Mouse (Mus musculus) gastrocnemius, postnatal 4 days (tissue): ENCODE results near the gene Klk1b4. TPM values are rescaled to one million over a fixed set of nuclear protein-coding genes. Genes with fewer than 3 reads are reported as not detected.

Experiments
- DNase-seq, 2 experiments: peaks; one replicate each; pipeline ENCODE4 v3.0.0; 2021 to 2022; ENCODE audit warnings: low spot score in 2 of 2, mixed read lengths in 2 of 2
- total RNA-seq, 2 experiments: library from RNA; stranded (reverse); gene quantifications; 2 replicates each; pipeline ENCODE4 v1.2.3; 2021

Klk1b4 gene
- total RNA-seq, 2 experiments from 2014 or later, result not detected

DNA sequence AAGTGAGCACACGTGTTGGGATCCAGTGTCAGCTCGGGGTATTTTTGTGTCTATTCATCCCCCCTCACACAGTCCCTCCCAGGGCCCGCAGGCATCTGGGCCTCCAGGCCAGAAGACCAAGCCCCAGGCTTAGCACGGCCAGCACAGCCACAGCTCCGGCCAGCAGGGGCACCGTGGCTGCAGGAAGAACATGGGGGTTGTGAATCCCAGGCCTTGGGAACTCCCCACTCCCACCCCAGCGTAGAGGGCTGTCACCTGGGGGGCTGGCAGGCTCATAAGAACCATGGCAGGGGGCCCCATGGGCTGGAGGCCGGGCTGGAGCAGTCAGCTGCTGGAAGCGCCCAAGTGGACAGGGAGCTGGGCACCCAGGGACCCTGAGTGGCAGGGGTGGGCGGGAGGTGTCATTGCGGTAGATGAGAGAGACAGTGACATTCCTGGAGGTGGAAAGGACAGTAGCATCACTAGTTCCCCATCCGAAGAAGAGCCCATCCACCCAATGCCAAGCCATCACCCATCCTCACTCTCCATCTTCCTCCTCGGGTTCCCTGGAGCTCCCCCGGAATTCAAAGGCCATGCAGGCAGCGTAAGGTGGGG is 45.9 kb downstream of the Klk1b4 start:
- DNase-seq, result no peak

DNA sequence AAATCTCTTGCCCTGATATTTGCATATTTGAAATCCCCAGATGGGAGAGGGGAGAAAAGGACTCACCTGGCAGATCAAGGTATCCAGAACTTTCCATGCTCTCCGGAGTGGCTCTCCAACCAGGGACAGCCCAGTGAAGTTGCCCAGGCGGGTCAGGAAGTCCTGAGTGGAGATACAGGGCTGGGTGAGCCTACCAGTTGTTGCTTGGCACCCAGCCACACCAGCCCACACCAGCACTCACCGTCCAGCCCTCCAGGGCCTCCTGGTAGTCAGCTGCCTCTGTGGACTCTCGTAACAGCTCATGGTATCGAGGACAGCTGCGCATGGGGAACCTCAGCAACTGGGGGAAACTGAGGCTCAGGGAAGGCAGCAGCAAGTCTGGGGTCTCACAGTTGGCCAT is 47.7 kb downstream of the Klk1b4 start:
- no peak for DNase-seq

DNA sequence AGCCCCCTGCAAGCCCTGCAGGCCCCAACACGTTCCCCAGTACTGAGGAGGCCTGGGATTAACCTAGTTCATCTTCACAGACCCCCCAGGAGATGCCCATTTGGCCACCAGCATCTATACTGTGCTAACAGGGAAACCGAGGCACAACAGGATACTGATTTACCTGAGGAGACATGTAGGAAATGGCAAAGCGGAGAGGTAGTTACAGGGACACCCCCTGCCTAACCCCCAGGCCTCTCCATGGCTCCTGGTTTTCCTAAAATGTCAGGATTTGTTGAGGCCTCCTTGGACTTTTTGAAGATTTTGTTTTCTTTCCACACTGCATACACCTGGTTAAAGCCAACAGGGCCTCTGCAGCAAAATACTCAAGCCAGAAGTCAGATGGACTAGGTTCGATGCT is 50.0 kb downstream of the Klk1b4 start, which contains the start of gene Acp4:
Gene Acp4, minus strand, starts transcription at position 101 of the 400 bp plus-strand sequence.
- DNase-seq, result no peak

DNA sequence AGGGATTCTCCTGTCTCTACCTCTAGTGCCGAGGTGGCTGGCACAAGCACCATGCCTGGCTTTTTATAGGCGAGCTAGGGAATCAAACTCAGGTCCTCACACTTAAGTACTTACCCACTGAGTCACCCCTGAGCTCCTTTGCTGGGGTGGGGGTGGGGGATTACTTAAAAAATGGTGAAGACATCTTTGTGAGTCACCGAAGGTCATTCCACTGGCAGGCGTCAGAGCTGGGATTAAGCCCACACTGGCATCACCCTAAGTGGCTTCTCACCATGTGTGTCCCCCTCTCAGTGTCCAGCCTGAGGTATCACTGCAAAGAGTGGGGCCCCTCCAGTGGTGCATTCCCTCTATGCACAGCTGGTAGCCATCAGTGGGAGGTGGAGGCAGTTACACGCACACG is 53.2 kb downstream of the Klk1b4 start:
- DNase-seq, result no peak

DNA sequence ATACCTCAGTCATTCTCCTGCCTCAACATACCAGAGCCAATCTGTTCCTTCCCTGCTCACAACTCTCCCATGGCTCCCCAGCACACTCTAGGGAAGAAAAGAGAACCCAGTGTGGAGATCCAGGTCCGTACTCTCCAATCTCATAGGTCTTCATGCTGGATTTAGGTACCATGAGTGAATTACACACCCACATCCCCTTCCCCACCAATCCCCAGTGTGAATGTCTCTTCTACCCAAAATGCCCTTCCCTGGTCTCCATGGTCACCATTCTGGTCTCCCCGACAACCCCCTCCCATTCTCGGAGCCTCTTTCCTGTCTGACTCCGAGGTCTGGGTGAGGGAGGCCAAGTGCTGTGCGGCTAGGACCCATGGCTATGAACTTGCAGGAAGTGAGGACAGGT is 53.9 kb downstream of the Klk1b4 start, which contains the start of gene Gm15517:
Gene Gm15517, plus strand, starts transcription at position 301 of the 400 bp plus-strand sequence.
- no peak for DNase-seq

Other genes starting within 250 kb of the Klk1b4 start
- gene Klk1b1, start 240.7 kb upstream of the Klk1b4 start, total RNA-seq, result not detected
- not detected for gene Klk1b9, start 231.4 kb upstream of the Klk1b4 start, total RNA-seq
- gene Klk1b11, start 211.6 kb upstream of the Klk1b4 start, total RNA-seq, result not detected
- under 1 TPM; 0.39 to 0.62 TPM for gene Klk1b26, start 195.3 kb upstream of the Klk1b4 start, total RNA-seq
- gene Klk1b27, start 155.1 kb upstream of the Klk1b4 start, total RNA-seq, result not detected
- gene Klk1b21, start 105.1 kb upstream of the Klk1b4 start, total RNA-seq, result not detected
- not detected for gene Klk1b22, start 94.8 kb upstream of the Klk1b4 start, total RNA-seq
- not detected for gene Klk1b16, start 70.7 kb upstream of the Klk1b4 start, total RNA-seq
- gene Klk1b24, start 19.2 kb upstream of the Klk1b4 start, total RNA-seq, result not detected
- gene Klk1b3, start 9.2 kb upstream of the Klk1b4 start, total RNA-seq, result not detected
- gene Klk1b5, start 8.5 kb downstream of the Klk1b4 start, total RNA-seq, result not detected
- gene Klk1, start 17.9 kb downstream of the Klk1b4 start, total RNA-seq, result not detected
- gene Gm36864, start 28.7 kb downstream of the Klk1b4 start, total RNA-seq, result not detected
- gene 1700028J19Rik, start 39.3 kb downstream of the Klk1b4 start, total RNA-seq, result under 1 TPM; 0.26 to 0.32 TPM
- 10 to 100 TPM; 47.7 to 72.0 TPM for gene 2410002F23Rik, start 39.3 kb downstream of the Klk1b4 start, total RNA-seq
- not detected for gene Acp4, start 49.9 kb downstream of the Klk1b4 start, total RNA-seq
- gene Gm15517, start 54.0 kb downstream of the Klk1b4 start, total RNA-seq, result not detected
- 1 to 10 TPM; 3.9 to 4.7 TPM for gene Clec11a, start 99.5 kb downstream of the Klk1b4 start, total RNA-seq
- 1 to 10 TPM; 3.0 to 3.5 TPM for gene Shank1, start 102.8 kb downstream of the Klk1b4 start, total RNA-seq
- under 1 TPM; 0.34 to 0.49 TPM for gene Syt3, start 176.7 kb downstream of the Klk1b4 start, total RNA-seq
- gene 1700008O03Rik, start 178.4 kb downstream of the Klk1b4 start, total RNA-seq, result not detected
- 1 to 10 TPM; 4.0 to 4.2 TPM for gene Lrrc4b, start 221.6 kb downstream of the Klk1b4 start, total RNA-seq